Mouse (Mus musculus): Measurements from ENCODE around the gene Ap4e1. TPM values are rescaled to one million over a fixed set of nuclear protein-coding genes. Genes with fewer than 3 reads are reported as not detected.

Gene Ap4e1
- 22.7 TPM for polyA plus RNA-seq (2017; shearing (Covaris generic))

GRCm38 (mm10) chr2:127008469-127008998 is at the start of gene Ap4e1:
TSS of gene Ap4e1 (plus strand) at chr2:127008717.

GRCm38 (mm10) chr2:127070435-127070841 is 61.9 kb downstream of the Ap4e1 start, which contains the start of gene Blvra:
TSS of gene Blvra (plus strand) at chr2:127070665.

Other genes with a start within 250 kb of the Ap4e1 start
- gene Usp50, start 225.2 kb upstream of the Ap4e1 start, polyA plus RNA-seq (2017; shearing (Covaris generic)): 4.4 TPM
- gene Trpm7, start 132.5 kb upstream of the Ap4e1 start, polyA plus RNA-seq (2017; shearing (Covaris generic)): 87.6 TPM
- gene Sppl2a, start 75.5 kb upstream of the Ap4e1 start, polyA plus RNA-seq (2017; shearing (Covaris generic)): 77.4 TPM
- gene Blvra, start 61.9 kb downstream of the Ap4e1 start, polyA plus RNA-seq (2017; shearing (Covaris generic)): 78.6 TPM
- 8.9 TPM for gene Ncaph, start 125.2 kb downstream of the Ap4e1 start, polyA plus RNA-seq (2017; shearing (Covaris generic))
- 8.5 TPM for gene Itpripl1, start 134.7 kb downstream of the Ap4e1 start, polyA plus RNA-seq (2017; shearing (Covaris generic))
- 1.0 TPM for gene 1810024B03Rik, start 199.6 kb downstream of the Ap4e1 start, polyA plus RNA-seq (2017; shearing (Covaris generic))
- gene Snrnp200, start 199.7 kb downstream of the Ap4e1 start, polyA plus RNA-seq (2017; shearing (Covaris generic)): 128 TPM
- 101 TPM for gene Ciao1, start 239.1 kb downstream of the Ap4e1 start, polyA plus RNA-seq (2017; shearing (Covaris generic))
- 36.1 TPM for gene Tmem127, start 239.2 kb downstream of the Ap4e1 start, polyA plus RNA-seq (2017; shearing (Covaris generic))